Mouse (Mus musculus) 416B (cell line): ENCODE measurements around the gene Olfr648.
A peak's percentile ranks its signal among the peaks of the same experiment; 100 is the strongest.

Experiments used
- DNase-seq: peaks from one replicate; pipeline ENCODE4 v3.0.0; 2011; ENCODE audit warnings: low read depth

Olfr648 gene

DNA sequence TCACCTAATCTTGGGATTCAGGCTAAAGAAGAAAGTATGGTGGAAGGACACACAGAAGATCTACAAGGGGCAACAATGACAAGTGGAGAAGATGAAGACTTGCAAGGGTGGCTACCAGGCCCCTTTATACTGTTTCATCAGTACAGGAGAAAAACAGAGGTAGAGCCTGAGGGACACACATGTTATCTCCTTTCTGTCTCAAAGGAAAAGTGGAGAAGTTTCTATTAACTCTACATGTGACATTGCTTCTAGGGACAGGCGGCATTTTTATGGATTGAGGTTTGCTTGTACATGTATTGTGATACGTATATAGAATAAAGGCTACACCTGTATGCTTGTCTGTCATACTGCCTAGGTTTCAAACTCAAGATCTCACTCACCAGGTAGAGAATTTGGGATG lies at the start of gene Olfr648:
Olfr648 (minus strand) TSS at position 101 of the 400 bp plus-strand sequence.
- DNase-seq: no peak

DNA sequence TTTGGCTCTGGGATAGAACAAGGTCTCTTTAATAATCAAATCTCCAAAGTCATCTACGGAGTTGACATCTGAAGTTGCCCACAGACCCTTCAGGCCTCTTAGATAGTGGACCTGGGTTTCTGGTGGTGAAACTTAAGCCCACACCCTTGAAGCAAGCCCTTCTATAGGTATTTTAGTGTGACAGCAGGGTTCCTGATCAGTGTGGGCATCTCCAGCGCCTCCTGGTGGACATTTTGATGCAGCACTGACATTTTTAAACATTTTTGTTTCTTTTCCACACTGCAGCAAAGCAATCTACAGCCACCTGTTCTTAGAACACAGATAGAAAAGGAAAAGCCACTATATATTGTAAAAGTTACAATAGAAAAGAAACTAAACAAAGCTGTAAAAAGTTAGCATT lies 48.0 kb upstream of the Olfr648 start:
- DNase-seq: peak; percentile 64

DNA sequence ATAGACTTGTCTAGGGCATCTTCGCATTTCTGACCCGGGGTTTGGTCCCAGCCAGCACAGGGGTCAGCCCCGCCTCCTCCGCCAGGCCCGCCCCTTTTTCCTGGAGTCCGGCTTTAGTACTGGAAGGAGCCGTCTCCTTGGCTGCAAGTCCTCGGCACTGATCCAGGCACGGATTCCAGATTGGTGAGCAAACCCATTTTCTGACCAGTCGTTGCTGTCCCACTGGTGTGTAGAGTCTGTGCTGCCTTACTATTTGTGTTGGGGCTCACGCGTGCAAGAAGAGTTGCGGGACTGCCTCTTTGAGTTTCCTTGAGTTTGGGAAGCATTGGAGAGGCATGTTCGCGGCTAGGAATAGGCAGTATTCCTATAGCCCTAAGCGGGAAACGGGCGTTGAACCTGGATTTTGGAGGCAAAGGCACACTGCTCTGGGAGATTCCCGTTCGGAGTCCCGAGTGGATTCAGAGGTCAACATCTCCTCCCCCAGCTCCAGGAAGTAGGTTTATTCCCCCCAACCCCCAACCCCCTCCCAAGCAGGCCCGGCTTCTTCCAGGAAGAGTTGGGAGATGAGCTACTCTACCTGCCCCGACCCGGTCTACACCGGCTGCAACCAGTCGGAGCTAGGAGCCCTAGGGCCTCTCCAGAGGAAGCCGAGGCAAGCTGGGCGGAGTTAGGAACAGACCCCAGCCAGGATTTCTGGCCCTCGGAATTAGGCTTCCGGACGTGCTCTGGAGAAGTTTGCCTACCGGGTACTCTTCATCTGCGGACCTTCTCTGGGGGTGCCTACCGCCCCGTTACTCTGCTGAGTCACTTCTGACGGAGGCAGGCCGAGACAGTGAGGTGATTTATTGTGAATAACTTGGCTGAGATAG lies 35.7 kb upstream of the Olfr648 start, which contains the start of gene Trim6:
Trim6 (plus strand) TSS at position 93 of the 869 bp plus-strand sequence.
- DNase-seq: peak; percentile 64

- DNase-seq: peak; percentile 69
Observed at GRCm38 (mm10) chr7:104217881-104218280, 34.7 kb upstream of the Olfr648 start.

- peak; percentile 48 for DNase-seq
Observed at GRCm38 (mm10) chr7:104216011-104216535, 32.9 kb upstream of the Olfr648 start.

- peak; percentile 70 for DNase-seq
Observed at GRCm38 (mm10) chr7:104206197-104206596, 23.0 kb upstream of the Olfr648 start.

GRCm38 (mm10) chr7:104199822-104200221 lies 16.6 kb upstream of the Olfr648 start:
- peak; percentile 74 for DNase-seq

- no peak for DNase-seq
Observed at GRCm38 (mm10) chr7:104195885-104196284, 12.7 kb upstream of the Olfr648 start, which contains the start of gene Olfr649. Olfr649 (minus strand) TSS chr7:104195985.

GRCm38 (mm10) chr7:104191275-104191674 lies 8.1 kb upstream of the Olfr648 start:
- DNase-seq: peak; percentile 78

DNA sequence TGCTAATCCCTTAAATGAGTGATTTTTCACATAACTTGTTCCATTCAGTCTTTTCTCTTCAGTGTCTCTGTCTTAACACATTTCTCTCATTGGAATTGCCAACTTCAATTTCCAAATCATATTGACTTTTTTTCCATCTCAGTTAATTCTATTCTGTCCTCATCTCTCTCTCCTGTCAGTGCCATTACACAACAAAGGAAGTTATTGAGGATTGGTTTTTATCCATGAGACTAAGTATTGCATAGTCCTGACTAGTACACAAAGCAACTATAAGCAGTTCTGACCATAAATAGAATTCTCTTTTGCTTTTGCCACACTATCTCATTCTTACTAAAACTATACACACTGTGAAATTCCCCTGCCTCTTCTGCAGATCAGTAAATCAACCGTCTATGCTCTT lies 4.1 kb downstream of the Olfr648 start:
- no peak for DNase-seq

DNA sequence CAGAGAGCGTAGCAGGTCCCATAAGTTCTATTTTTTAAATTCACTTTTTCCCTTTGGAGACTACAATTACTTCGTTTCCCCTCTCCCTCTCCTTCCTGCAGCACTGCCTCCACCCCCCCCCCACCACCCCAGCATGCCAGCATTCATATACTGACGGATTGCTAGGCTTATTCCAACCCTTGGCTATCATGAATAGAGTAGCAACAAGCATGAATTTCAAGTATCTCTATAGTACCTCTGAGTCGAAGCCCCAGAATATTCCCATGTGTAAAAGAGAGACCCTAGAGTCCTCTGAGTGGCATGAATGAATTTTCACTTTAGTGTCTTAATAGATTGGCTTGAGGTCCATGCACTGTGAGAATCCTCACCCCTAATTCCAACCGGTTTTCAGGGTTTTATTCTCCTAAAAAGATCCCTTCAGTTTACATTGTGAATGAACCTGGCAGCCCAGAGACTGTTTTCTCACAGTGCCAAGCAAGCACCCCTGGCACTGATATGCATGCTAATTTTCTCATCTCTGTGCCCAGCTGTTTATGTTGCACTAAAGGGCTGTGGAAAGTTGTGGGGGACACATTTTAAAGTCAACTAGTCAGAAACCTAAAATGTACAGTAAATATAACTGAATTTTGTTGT lies 4.7 kb downstream of the Olfr648 start:
- no peak for DNase-seq

DNA sequence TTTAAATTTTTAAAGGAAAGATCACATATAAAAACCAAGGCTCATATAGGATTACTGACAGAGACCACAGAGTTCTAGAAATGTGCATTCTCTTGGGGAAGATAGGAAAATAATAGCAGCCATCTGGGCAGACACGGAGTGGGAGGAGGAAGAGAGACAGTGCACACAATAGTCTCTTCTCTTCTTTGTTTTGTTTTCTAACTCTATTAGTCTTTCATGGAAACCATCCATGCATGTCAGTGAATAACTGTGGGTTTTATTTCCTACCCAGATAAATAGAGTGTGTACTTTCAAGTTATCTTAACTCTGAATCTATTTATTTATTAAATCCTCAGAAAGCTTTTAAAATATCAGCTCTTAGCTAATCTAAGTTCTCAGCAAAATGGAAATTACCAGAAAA lies 8.1 kb downstream of the Olfr648 start:
- DNase-seq: no peak

DNA sequence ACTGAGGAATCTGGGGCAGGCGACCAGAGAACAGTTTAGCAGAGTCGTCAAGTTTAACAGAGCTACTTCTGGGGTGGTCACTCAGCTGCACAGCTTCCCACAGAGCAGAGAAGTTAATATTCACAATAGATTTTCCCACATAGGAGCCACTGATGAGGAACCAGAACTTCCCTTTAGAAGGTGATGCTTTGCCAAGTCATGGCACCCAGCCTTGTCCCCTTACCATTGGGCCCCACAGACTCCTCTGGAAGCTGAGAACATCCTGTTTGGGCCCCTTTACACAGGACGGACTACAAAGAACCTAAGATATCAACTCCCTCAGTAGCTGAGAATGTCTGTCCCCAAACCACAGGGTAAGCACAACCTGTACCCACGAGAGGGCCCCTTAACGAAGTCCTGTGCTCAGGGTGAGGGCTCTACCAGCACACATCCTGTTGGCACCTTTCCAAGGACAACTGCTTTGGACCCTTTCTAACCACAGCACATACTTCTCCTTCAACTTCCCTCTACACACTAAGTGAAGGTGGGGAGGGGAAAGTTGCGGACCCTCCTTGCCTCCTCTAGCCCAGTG lies 13.5 kb downstream of the Olfr648 start:
- DNase-seq: peak; percentile 99

DNA sequence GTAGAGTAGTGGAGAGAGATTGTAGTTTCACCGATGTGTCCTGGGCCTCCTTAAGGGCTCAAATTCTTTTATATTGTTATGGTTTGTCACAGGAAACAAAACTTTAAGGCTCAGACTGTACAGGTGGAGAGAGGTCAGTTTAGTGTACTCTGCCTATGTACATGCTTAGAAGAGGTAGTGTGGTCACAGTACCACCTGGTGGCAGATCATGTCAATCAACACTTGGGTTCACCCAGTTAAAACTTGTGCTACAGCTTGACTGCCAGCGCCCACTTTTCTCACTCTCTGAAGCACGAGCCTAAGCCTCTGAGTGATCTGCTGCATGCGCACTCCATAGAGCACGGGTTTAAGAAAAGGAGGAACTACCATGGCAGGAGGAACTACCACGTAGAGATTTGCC lies 16.1 kb downstream of the Olfr648 start:
- DNase-seq: peak; percentile 90

DNA sequence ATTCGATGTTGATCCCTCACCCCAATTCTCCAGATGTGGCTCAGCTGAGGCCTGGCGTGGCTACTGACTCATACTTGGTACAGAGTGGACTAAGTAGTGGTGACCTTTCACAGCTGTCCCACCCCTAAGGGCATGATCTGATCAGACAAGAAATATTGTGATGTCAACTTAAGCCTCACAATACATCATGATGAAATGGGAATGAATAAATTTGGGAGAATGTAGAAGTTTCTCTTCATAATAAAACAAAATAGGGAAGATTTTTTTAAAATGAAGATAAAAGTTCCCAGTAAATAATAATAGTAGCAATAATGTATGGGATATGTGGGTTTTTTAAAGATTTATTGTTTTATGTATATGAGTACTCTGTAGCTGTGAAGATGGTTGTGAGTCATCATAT lies 32.7 kb downstream of the Olfr648 start, which contains the start of gene Ubqlnl:
Ubqlnl (minus strand) TSS at position 101 of the 400 bp plus-strand sequence.
- no peak for DNase-seq

- DNase-seq: no peak
Observed at GRCm38 (mm10) chr7:104143179-104143578, 40.0 kb downstream of the Olfr648 start, which contains the start of gene Ubqln3. Ubqln3 (minus strand) TSS chr7:104143279.

DNA sequence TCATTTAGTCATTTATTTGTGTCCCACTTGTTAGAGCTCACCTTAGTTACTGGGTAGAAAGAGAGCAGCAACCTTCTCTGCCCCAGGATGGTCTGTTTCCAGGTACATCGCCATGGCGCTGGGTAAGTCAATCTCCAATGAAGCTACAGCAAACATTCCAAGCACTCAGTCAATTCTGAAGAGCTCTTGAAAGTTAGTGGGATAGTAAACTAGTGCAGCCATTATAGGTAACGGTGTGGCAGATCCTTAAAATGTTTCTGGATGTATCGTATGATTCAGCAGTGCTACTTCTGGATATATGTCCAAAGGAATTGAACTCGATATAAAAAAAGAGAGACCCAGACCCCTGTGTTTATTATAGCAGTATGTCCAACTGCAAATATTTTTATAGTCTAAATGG lies 45.9 kb downstream of the Olfr648 start, which contains the start of gene Olfr643:
Olfr643 (minus strand) TSS at position 101 of the 400 bp plus-strand sequence.
- DNase-seq: no peak

DNA sequence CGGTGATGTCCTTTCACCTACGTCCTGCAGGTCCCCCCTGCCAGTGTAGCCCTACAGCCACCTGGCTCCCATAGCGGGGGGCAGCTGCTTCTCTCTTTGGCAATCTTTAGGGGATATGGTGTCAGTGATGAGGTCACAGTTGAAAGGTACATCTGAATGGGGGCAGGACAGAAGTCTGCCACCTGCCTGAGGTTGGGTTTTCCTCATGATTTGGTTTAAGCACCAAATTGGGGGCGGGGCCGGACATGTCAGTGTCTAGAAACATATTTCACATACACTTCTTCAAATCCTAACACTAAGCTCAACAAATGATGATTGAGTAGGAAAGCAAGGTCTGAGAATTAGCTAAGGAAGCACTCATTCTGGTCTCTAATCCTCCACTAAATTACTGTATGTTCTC lies 53.5 kb downstream of the Olfr648 start, which contains the start of gene Ubqln5:
Ubqln5 (minus strand) TSS at position 101 of the 400 bp plus-strand sequence.
- no peak for DNase-seq
